Mouse (Mus musculus) spleen, adult 2 months (tissue): ENCODE results near the gene Apol7e.

Source experiments
- CTCF ChIP-seq: fragments of 200-500 bp; IDR thresholded peaks from 2 replicates; pipeline ENCODE4 v1.5.1; 2011; ENCODE audit warnings: mild to moderate bottlenecking, inconsistent platforms; ENCODE audit not compliant: insufficient read depth, insufficient read length, insufficient replicate concordance; ENCODE audit errors: extremely low read depth
- POLR2A ChIP-seq: fragments of 200-500 bp; IDR thresholded peaks from 2 replicates; pipeline ENCODE4 v1.6.1; 2011; ENCODE audit warnings: low read depth, low read length, inconsistent platforms

GRCm38 (mm10) chr15:77740511-77741297, 42.0 kb downstream of the Apol7e start:
- TF ChIP-seq CTCF (no peak), POLR2A (no peak)
